Mouse (Mus musculus): ENCODE data around the gene Heatr3.
A peak's percentile ranks its signal among the peaks of the same experiment; 100 is the strongest.

Heatr3 gene

GRCm38 (mm10) chr8:88137748-88138484, at the start of gene Heatr3:
Gene Heatr3, plus strand, starts transcription at chr8:88137855.
- peak; percentile 98 for DNase-seq

- no peak for DNase-seq
Measured at GRCm38 (mm10) chr8:88088006-88088405, 49.6 kb upstream of the Heatr3 start.

- no peak for DNase-seq
Measured at GRCm38 (mm10) chr8:88091661-88092060, 46.0 kb upstream of the Heatr3 start.

- no peak for DNase-seq
Measured at GRCm38 (mm10) chr8:88093367-88093766, 44.3 kb upstream of the Heatr3 start.

GRCm38 (mm10) chr8:88098856-88099255, 38.8 kb upstream of the Heatr3 start:
- DNase-seq, result no peak

GRCm38 (mm10) chr8:88099526-88099925, 38.1 kb upstream of the Heatr3 start:
- peak; percentile 45 for DNase-seq

GRCm38 (mm10) chr8:88109241-88109640, 28.4 kb upstream of the Heatr3 start:
- no peak for DNase-seq

- DNase-seq, result peak; percentile 91
Measured at GRCm38 (mm10) chr8:88118456-88119036, 19.1 kb upstream of the Heatr3 start, which contains the start of gene Cnep1r1. Gene Cnep1r1, plus strand, starts transcription at chr8:88118769.

- peak; percentile 15 for DNase-seq
Measured at GRCm38 (mm10) chr8:88119076-88119475, 18.6 kb upstream of the Heatr3 start.

- no peak for DNase-seq
Measured at GRCm38 (mm10) chr8:88124850-88125249, 12.8 kb upstream of the Heatr3 start.

GRCm38 (mm10) chr8:88129397-88129796, 8.3 kb upstream of the Heatr3 start:
- DNase-seq, result no peak

GRCm38 (mm10) chr8:88130754-88131317, 6.8 kb upstream of the Heatr3 start:
- peak; percentile 48 for DNase-seq

- DNase-seq, result no peak
Measured at GRCm38 (mm10) chr8:88139256-88139655, 1.6 kb downstream of the Heatr3 start.

- no peak for DNase-seq
Measured at GRCm38 (mm10) chr8:88141629-88142028, 4.0 kb downstream of the Heatr3 start.

GRCm38 (mm10) chr8:88144041-88144440, 6.4 kb downstream of the Heatr3 start:
- DNase-seq, result no peak

- no peak for DNase-seq
Measured at GRCm38 (mm10) chr8:88150910-88151371, 13.3 kb downstream of the Heatr3 start.

GRCm38 (mm10) chr8:88160237-88160995, 22.8 kb downstream of the Heatr3 start:
- DNase-seq, result no peak

- DNase-seq, result peak; percentile 74
Measured at GRCm38 (mm10) chr8:88161439-88161838, 23.8 kb downstream of the Heatr3 start.

GRCm38 (mm10) chr8:88175264-88175663, 37.6 kb downstream of the Heatr3 start:
- no peak for DNase-seq

GRCm38 (mm10) chr8:88177291-88177690, 39.6 kb downstream of the Heatr3 start:
- no peak for DNase-seq

GRCm38 (mm10) chr8:88183121-88183520, 45.5 kb downstream of the Heatr3 start:
- DNase-seq, result no peak

- no peak for DNase-seq
Measured at GRCm38 (mm10) chr8:88184914-88185313, 47.3 kb downstream of the Heatr3 start.

- no peak for DNase-seq
Measured at GRCm38 (mm10) chr8:88185716-88186115, 48.1 kb downstream of the Heatr3 start.
